Mouse (Mus musculus) embryonic fibroblast, embryonic 13.5 days (primary cell): ENCODE results near the gene Hhex.

Experiments
- CTCF ChIP-seq: IDR thresholded peaks from 2 replicates; pipeline ENCODE4 v1.5.1; 2011; ENCODE audit warnings: mild to moderate bottlenecking, control low read depth, low read length, moderate library complexity, borderline replicate concordance; ENCODE audit not compliant: insufficient read depth
- POLR2A ChIP-seq: IDR thresholded peaks from 2 replicates; pipeline ENCODE4 v1.6.1; 2011; ENCODE audit warnings: low read depth, mild to moderate bottlenecking, control low read depth, low read length, moderate library complexity

DNA sequence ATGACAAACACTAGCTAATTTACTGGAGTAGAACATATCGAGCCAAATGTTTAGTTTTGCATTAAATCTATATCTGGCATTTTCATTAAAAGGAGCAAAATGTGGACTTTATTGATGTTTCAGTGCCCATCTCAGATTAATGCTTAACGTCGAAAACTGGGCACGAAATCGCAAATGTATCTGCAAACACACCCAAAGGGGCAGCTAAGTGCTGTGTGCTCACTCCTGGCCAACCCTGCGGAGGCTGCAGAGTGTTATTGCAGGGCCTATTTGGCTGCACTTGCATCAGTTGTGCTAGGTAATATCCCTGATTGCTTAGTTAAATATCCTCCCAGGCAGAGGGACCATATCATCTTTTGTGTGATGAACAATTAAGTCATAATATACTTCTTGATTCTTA is 23.4 kb downstream of the Hhex start:
- TF ChIP-seq POLR2A (no peak), CTCF (no peak)
